Mouse (Mus musculus): Measurements from ENCODE around the gene Lrpap1. TPM values are rescaled to one million over a fixed set of nuclear protein-coding genes. Genes with fewer than 3 reads are reported as not detected.

The Lrpap1 gene
- polyA plus RNA-seq, 1 experiment from 2014 or later, result 82.6 TPM

GRCm38 (mm10) chr5:35073235-35073634 lies 32.3 kb downstream of the Lrpap1 start:
- Histone ChIP-seq H3K9me3 (ENCODE audit: control insufficient read depth, low read length) (no peaks in the 10 kb centered on the region), H3K4me3 (ENCODE audit: low read length) (no peak overlapping the region), H3K36me3 (ENCODE audit: control insufficient read depth, insufficient read depth, low read length) (no peaks in the 10 kb centered on the region), H3K9ac (ENCODE audit: low read depth, low read length) (no peak overlapping the region), H3K4me1 (ENCODE audit: control insufficient read depth, insufficient read depth, low read length) (no peaks in the 10 kb centered on the region), H3K4me2 (ENCODE audit: low read depth, low read length) (no peak overlapping the region), H3K27me3 (replicated peaks; ENCODE audit: control insufficient read depth, insufficient read depth, low read length) (no peaks in the 10 kb centered on the region), H3K27ac (ENCODE audit: low read length) (no peak overlapping the region)
- WGBS, result 73% methylated on average over 11 of the region's 11 CpGs
- ATAC-seq, result no peak

- ATAC-seq, result no peak
These were observed 33.7 kb downstream of the Lrpap1 start for GRCm38 (mm10) chr5:35071855-35072254.

GRCm38 (mm10) chr5:35070953-35071352 lies 34.6 kb downstream of the Lrpap1 start:
- Histone ChIP-seq H3K9ac (ENCODE audit: low read depth, low read length) (no peak overlapping the region), H3K9me3 (ENCODE audit: control insufficient read depth, low read length) (no peaks in the 10 kb centered on the region)

More at GRCm38 (mm10) chr5:35071855-35072254, 33.7 kb downstream of the Lrpap1 start:
- Histone ChIP-seq H3K27ac (ENCODE audit: low read length) (no peak overlapping the region), H3K4me2 (ENCODE audit: low read depth, low read length) (no peak overlapping the region), H3K36me3 (ENCODE audit: control insufficient read depth, insufficient read depth, low read length) (no peaks in the 10 kb centered on the region), H3K4me3 (ENCODE audit: low read length) (no peak overlapping the region), H3K9me3 (ENCODE audit: control insufficient read depth, low read length) (no peaks in the 10 kb centered on the region), H3K4me1 (ENCODE audit: control insufficient read depth, insufficient read depth, low read length) (no peaks in the 10 kb centered on the region), H3K9ac (ENCODE audit: low read depth, low read length) (no peak overlapping the region), H3K27me3 (replicated peaks; ENCODE audit: control insufficient read depth, insufficient read depth, low read length) (no peaks in the 10 kb centered on the region)
- WGBS, result 91% methylated on average over 6 of the region's 6 CpGs

GRCm38 (mm10) chr5:35070314-35070713 lies 35.3 kb downstream of the Lrpap1 start:
- Histone ChIP-seq H3K27me3 (replicated peaks; ENCODE audit: control insufficient read depth, insufficient read depth, low read length) (no peaks in the 10 kb centered on the region), H3K9ac (ENCODE audit: low read depth, low read length) (no peak overlapping the region), H3K9me3 (ENCODE audit: control insufficient read depth, low read length) (no peaks in the 10 kb centered on the region), H3K27ac (ENCODE audit: low read length) (no peak overlapping the region), H3K4me1 (ENCODE audit: control insufficient read depth, insufficient read depth, low read length) (no peaks in the 10 kb centered on the region), H3K36me3 (ENCODE audit: control insufficient read depth, insufficient read depth, low read length) (no peaks in the 10 kb centered on the region), H3K4me2 (ENCODE audit: low read depth, low read length) (no peak overlapping the region), H3K4me3 (ENCODE audit: low read length) (no peak overlapping the region)
- no peak for ATAC-seq
- WGBS, result 83% methylated on average over 8 of the region's 8 CpGs

More at GRCm38 (mm10) chr5:35070953-35071352, 34.6 kb downstream of the Lrpap1 start:
- ATAC-seq, result no peak
- Histone ChIP-seq H3K4me1 (ENCODE audit: control insufficient read depth, insufficient read depth, low read length) (no peaks in the 10 kb centered on the region), H3K27me3 (replicated peaks; ENCODE audit: control insufficient read depth, insufficient read depth, low read length) (no peaks in the 10 kb centered on the region), H3K27ac (ENCODE audit: low read length) (no peak overlapping the region), H3K36me3 (ENCODE audit: control insufficient read depth, insufficient read depth, low read length) (no peaks in the 10 kb centered on the region), H3K4me2 (ENCODE audit: low read depth, low read length) (no peak overlapping the region), H3K4me3 (ENCODE audit: low read length) (no peak overlapping the region)
- 53% methylated on average over 7 of the region's 7 CpGs for WGBS

GRCm38 (mm10) chr5:35069841-35070240 lies 35.7 kb downstream of the Lrpap1 start:
- Histone ChIP-seq H3K9ac (ENCODE audit: low read depth, low read length) (no peak overlapping the region), H3K4me1 (ENCODE audit: control insufficient read depth, insufficient read depth, low read length) (no peaks in the 10 kb centered on the region), H3K27me3 (replicated peaks; ENCODE audit: control insufficient read depth, insufficient read depth, low read length) (no peaks in the 10 kb centered on the region), H3K4me3 (ENCODE audit: low read length) (no peak overlapping the region), H3K9me3 (ENCODE audit: control insufficient read depth, low read length) (no peaks in the 10 kb centered on the region), H3K27ac (ENCODE audit: low read length) (no peak overlapping the region), H3K4me2 (ENCODE audit: low read depth, low read length) (no peak overlapping the region), H3K36me3 (ENCODE audit: control insufficient read depth, insufficient read depth, low read length) (no peaks in the 10 kb centered on the region)
- no peak for ATAC-seq
- 74% methylated on average over 2 of the region's 2 CpGs for WGBS

GRCm38 (mm10) chr5:35060098-35060497 lies 45.5 kb downstream of the Lrpap1 start:
- no peak overlapping the region for H3K4me3 ChIP-seq (ENCODE audit: low read length)
- H3K4me2 ChIP-seq (ENCODE audit: low read depth, low read length), result no peak overlapping the region
- peaks cover 10% of the 10 kb centered on the region for H3K4me1 ChIP-seq (ENCODE audit: control insufficient read depth, insufficient read depth, low read length)
- no peaks in the 10 kb centered on the region for H3K36me3 ChIP-seq (ENCODE audit: control insufficient read depth, insufficient read depth, low read length)
- H3K9ac ChIP-seq (ENCODE audit: low read depth, low read length), result no peak overlapping the region
- no peak for ATAC-seq
- WGBS, result 61% methylated on average over 3 of the region's 3 CpGs
- H3K27ac ChIP-seq (ENCODE audit: low read length), result no peak overlapping the region
- no peaks in the 10 kb centered on the region for H3K9me3 ChIP-seq (ENCODE audit: control insufficient read depth, low read length)
- H3K27me3 ChIP-seq (replicated peaks; ENCODE audit: control insufficient read depth, insufficient read depth, low read length), result peaks cover 29% of the 10 kb centered on the region

- ATAC-seq, result no peak
- H3K9ac ChIP-seq (ENCODE audit: low read depth, low read length), result no peak overlapping the region
- peaks cover 29% of the 10 kb centered on the region for H3K27me3 ChIP-seq (replicated peaks; ENCODE audit: control insufficient read depth, insufficient read depth, low read length)
- H3K27ac ChIP-seq (ENCODE audit: low read length), result no peak overlapping the region
- H3K4me1 ChIP-seq (ENCODE audit: control insufficient read depth, insufficient read depth, low read length), result peaks cover 13% of the 10 kb centered on the region
- H3K4me3 ChIP-seq (ENCODE audit: low read length), result no peak overlapping the region
- WGBS, result 38% methylated on average over 1 of the region's 1 CpGs
- no peaks in the 10 kb centered on the region for H3K36me3 ChIP-seq (ENCODE audit: control insufficient read depth, insufficient read depth, low read length)
- H3K4me2 ChIP-seq (ENCODE audit: low read depth, low read length), result no peak overlapping the region
- no peaks in the 10 kb centered on the region for H3K9me3 ChIP-seq (ENCODE audit: control insufficient read depth, low read length)
These were observed 47.4 kb downstream of the Lrpap1 start for GRCm38 (mm10) chr5:35058216-35058615.

- Histone ChIP-seq H3K27ac (ENCODE audit: low read length) (no peak overlapping the region), H3K9ac (ENCODE audit: low read depth, low read length) (0 out of 2 replicates have a peak overlapping the region, but pooled peaks have one; percentile 66), H3K27me3 (replicated peaks; ENCODE audit: control insufficient read depth, insufficient read depth, low read length) (peaks cover 29% of the 10 kb centered on the region), H3K4me1 (ENCODE audit: control insufficient read depth, insufficient read depth, low read length) (peaks cover 13% of the 10 kb centered on the region), H3K4me3 (ENCODE audit: low read length) (peak overlapping the region; percentile 59), H3K36me3 (ENCODE audit: control insufficient read depth, insufficient read depth, low read length) (no peaks in the 10 kb centered on the region), H3K4me2 (ENCODE audit: low read depth, low read length) (peak overlapping the region; percentile 95), H3K9me3 (ENCODE audit: control insufficient read depth, low read length) (no peaks in the 10 kb centered on the region)
- 27% methylated on average over 4 of the region's 4 CpGs for WGBS
- no peak for ATAC-seq
These were observed 48.0 kb downstream of the Lrpap1 start for GRCm38 (mm10) chr5:35057582-35057981.

GRCm38 (mm10) chr5:35056604-35057432 lies 48.7 kb downstream of the Lrpap1 start, which contains the start of gene Dok7:
TSS of gene Dok7 (plus strand) at chr5:35056766.
- Histone ChIP-seq H3K27ac (ENCODE audit: low read length) (no peak within 1 kb of the TSS), H3K4me2 (ENCODE audit: low read depth, low read length) (peak within 1 kb of the TSS; percentile 95), H3K27me3 (replicated peaks; ENCODE audit: control insufficient read depth, insufficient read depth, low read length) (peaks cover 29% of the 10 kb centered on the region), H3K4me3 (ENCODE audit: low read length) (peak within 1 kb of the TSS; percentile 59), H3K9me3 (ENCODE audit: control insufficient read depth, low read length) (no peaks in the 10 kb centered on the region), H3K9ac (ENCODE audit: low read depth, low read length) (peak within 1 kb of the TSS; percentile 66), H3K4me1 (ENCODE audit: control insufficient read depth, insufficient read depth, low read length) (peaks cover 13% of the 10 kb centered on the region), H3K36me3 (ENCODE audit: control insufficient read depth, insufficient read depth, low read length) (no peaks in the 10 kb centered on the region)
- peak; percentile 63 for ATAC-seq
- WGBS, result 0% methylated on average over 59 of the region's 74 CpGs

Measured in intestine, embryonic 16.5 days (tissue).